Mouse (Mus musculus): ENCODE data around the gene Ehd1.
"Not testable (repeated sequence)": the region's sequence is repeated elsewhere in the genome, so short reads cannot be mapped to it uniquely, and the experiment has no call there.

Gene Ehd1

GRCm38 (mm10) chr19:6278439-6279073 lies 2.0 kb downstream of the Ehd1 start:
- peak; percentile 53 for DNase-seq (ENCODE audit: low read depth, low spot score)

GRCm38 (mm10) chr19:6279481-6280144 lies 3.1 kb downstream of the Ehd1 start:
- no peak for DNase-seq (ENCODE audit: low read depth, low spot score)

GRCm38 (mm10) chr19:6280554-6280953 lies 4.0 kb downstream of the Ehd1 start:
- DNase-seq (ENCODE audit: low read depth, low spot score) = no peak

- peak; percentile 82 for DNase-seq (ENCODE audit: low read depth, low spot score)
These were observed 4.8 kb downstream of the Ehd1 start for GRCm38 (mm10) chr19:6281122-6282020.

- DNase-seq (ENCODE audit: low read depth, low spot score) = no peak
These were observed 6.5 kb downstream of the Ehd1 start for GRCm38 (mm10) chr19:6283001-6283400.

GRCm38 (mm10) chr19:6284502-6284901 lies 8.0 kb downstream of the Ehd1 start:
- no peak for DNase-seq (ENCODE audit: low read depth, low spot score)

- DNase-seq (ENCODE audit: low read depth, low spot score) = no peak
These were observed 8.7 kb downstream of the Ehd1 start for GRCm38 (mm10) chr19:6285226-6285625.

- no peak for DNase-seq (ENCODE audit: low read depth, low spot score)
These were observed 9.3 kb downstream of the Ehd1 start for GRCm38 (mm10) chr19:6285632-6286433.

GRCm38 (mm10) chr19:6286434-6287401 lies 10.2 kb downstream of the Ehd1 start:
- DNase-seq (ENCODE audit: low read depth, low spot score) = no peak

GRCm38 (mm10) chr19:6288236-6288894 lies 11.8 kb downstream of the Ehd1 start:
- DNase-seq (ENCODE audit: low read depth, low spot score) = no peak

GRCm38 (mm10) chr19:6289696-6290238 lies 13.2 kb downstream of the Ehd1 start:
- no peak for DNase-seq (ENCODE audit: low read depth, low spot score)

- DNase-seq (ENCODE audit: low read depth, low spot score) = not testable (repeated sequence)
These were observed 14.2 kb downstream of the Ehd1 start for GRCm38 (mm10) chr19:6290720-6291116.

- DNase-seq (ENCODE audit: low read depth, low spot score) = no peak
These were observed 14.7 kb downstream of the Ehd1 start for GRCm38 (mm10) chr19:6291117-6291781.

- DNase-seq (ENCODE audit: low read depth, low spot score) = no peak
These were observed 15.7 kb downstream of the Ehd1 start for GRCm38 (mm10) chr19:6292262-6292661.

GRCm38 (mm10) chr19:6294301-6294700 lies 17.8 kb downstream of the Ehd1 start:
- DNase-seq (ENCODE audit: low read depth, low spot score) = no peak

GRCm38 (mm10) chr19:6296551-6297210 lies 20.2 kb downstream of the Ehd1 start:
- peak; percentile 32 for DNase-seq (ENCODE audit: low read depth, low spot score)

- DNase-seq (ENCODE audit: low read depth, low spot score) = peak; percentile 86
These were observed 21.1 kb downstream of the Ehd1 start for GRCm38 (mm10) chr19:6297641-6298040.

- DNase-seq (ENCODE audit: low read depth, low spot score) = no peak
These were observed 22.5 kb downstream of the Ehd1 start for GRCm38 (mm10) chr19:6299003-6299402.

Data from A20 (cell line).